In genomic region chr2:118779065-118779464, GRCm38 (mm10) we compare ENCODE assay signal across 9 mouse cellular contexts. TPM values are rescaled to one million over a fixed set of nuclear protein-coding genes. Genes with fewer than 3 reads are reported as not detected.
DNase-seq lines count a peak whose midpoint lies in the region; ATAC-seq and TF ChIP-seq lines count a peak whose summit lies in the region.
"Had no signal": no experiment of that assay in that cellular context is flagged by ENCODE, and none has a peak within 500 bp of the region (broad histone marks: within the 10 kb centered on the region; RNA-seq: fewer than 3 reads in every experiment).

No protein-coding gene starts in this region.

- H3K79me2 ChIP-seq in heart, adult 2 months (replicated peaks; ENCODE audit: control insufficient read depth, insufficient read depth, low read length): no peaks in the 10 kb centered on the region
- H3K79me2 ChIP-seq in MEL (ENCODE audit: control insufficient read depth, insufficient read depth, low read length, poor library complexity): no peaks in the 10 kb centered on the region

- TF ChIP-seq CTCF in heart, adult 2 months (IDR thresholded peaks at IDR 0.05): no peak
- no peak for TF ChIP-seq CTCF in MEL (IDR thresholded peaks at IDR 0.05 in 2 of 3, conservative IDR thresholded peaks at IDR 0.05 in 1 of 3; ENCODE audit: control insufficient read depth in 1 of 3, insufficient read depth in 1 of 3, low read depth in 2 of 3, low read length in 3 of 3, poor library complexity in 1 of 3, severe bottlenecking in 1 of 3)

- TF ChIP-seq EP300 in heart, adult 2 months (IDR thresholded peaks at IDR 0.05; ENCODE audit: insufficient read depth, low read depth, low read length): no peak
- no peak for TF ChIP-seq EP300 in MEL (IDR thresholded peaks at IDR 0.05; ENCODE audit: low read depth in 1 of 2, low read length in 2 of 2)

- intact Hi-C loops in heart, adult 2 months (cut with DNase I): loop anchor here (1.0 kb wide), 1 partner anchor 36 kb away; no protein-coding TSS in a partner anchor

- ATAC-seq in forebrain, embryonic 11.5 days (replicated peaks; ENCODE audit: low FRiP score): peak; percentile 52
- ATAC-seq in liver, embryonic 16.5 days (ENCODE audit: low read depth): no peak

- peaks cover 2% of the 10 kb centered on the region; the same call in 1 of the 2 replicates for H3K4me1 ChIP-seq in heart, adult 2 months (ENCODE audit: control insufficient read depth, insufficient read depth, low read length)
- peaks cover 19 to 57% of the 10 kb centered on the region in 2 experiments for H3K4me1 ChIP-seq in MEL (ENCODE audit: control insufficient read depth in 1 of 2, insufficient read depth in 2 of 2, low read length in 2 of 2)
- no peaks in the 10 kb centered on the region; the same call in 1 of the 2 replicates for H3K4me1 ChIP-seq in forebrain, embryonic 11.5 days (replicated peaks; ENCODE audit: control insufficient read depth, insufficient read depth, low read length)
- peaks cover 10% of the 10 kb centered on the region for H3K4me1 ChIP-seq in liver, embryonic 16.5 days (ENCODE audit: control insufficient read depth, low read depth, low read length)

- 17% methylated on average over 10 of the region's 10 CpGs for WGBS in heart, adult 2 months
- 6% methylated on average over 10 of the region's 10 CpGs for WGBS in forebrain, embryonic 11.5 days
- 22% methylated on average over 10 of the region's 10 CpGs for WGBS in liver, embryonic 16.5 days (ENCODE audit: insufficient replicate concordance)

- no peak overlapping the region for H3K27ac ChIP-seq in heart, adult 2 months
- peak overlapping the region; percentile 75 for H3K27ac ChIP-seq in MEL (ENCODE audit: control insufficient read depth, low read depth, low read length)
- no peak overlapping the region for H3K27ac ChIP-seq in forebrain, embryonic 11.5 days (ENCODE audit: low read depth, low read length)
- H3K27ac ChIP-seq in liver, embryonic 16.5 days (ENCODE audit: low read length): no peak overlapping the region

- peak overlapping the region; percentile 36 for H3K4me3 ChIP-seq in heart, adult 2 months
- peak overlapping the region; percentile 49 to 61 for H3K4me3 ChIP-seq in MEL (ENCODE audit: control insufficient read depth in 1 of 2, insufficient read depth in 1 of 2, low read depth in 2 of 2, low read length in 2 of 2)
- H3K4me3 ChIP-seq in forebrain, embryonic 11.5 days (ENCODE audit: low read depth, low read length): peak overlapping the region; percentile 29
- H3K4me3 ChIP-seq in liver, embryonic 16.5 days (ENCODE audit: low read depth, low read length): peak overlapping the region; percentile 26

- no peak for TF ChIP-seq POLR2A in heart, adult 2 months (IDR thresholded peaks at IDR 0.05; ENCODE audit: insufficient read depth, low read depth, low read length)
- no peak for TF ChIP-seq POLR2A in MEL (IDR thresholded peaks at IDR 0.05; ENCODE audit: control insufficient read depth in 1 of 2, insufficient read depth in 1 of 2, low read depth in 1 of 2, low read length in 2 of 2, poor library complexity in 1 of 2)

- peak overlapping the region; percentile 66 for H3K4me2 ChIP-seq in forebrain, embryonic 11.5 days (ENCODE audit: low read depth, low read length, severe bottlenecking)
- H3K4me2 ChIP-seq in liver, embryonic 16.5 days (ENCODE audit: low read depth, low read length): peak overlapping the region; percentile 52

- H3K9ac ChIP-seq in heart, adult 2 months (ENCODE audit: low read depth, low read length): no peak overlapping the region
- H3K9ac ChIP-seq in MEL (ENCODE audit: control insufficient read depth, low read depth, low read length, poor library complexity, severe bottlenecking): peak overlapping the region; percentile 35
- H3K9ac ChIP-seq in forebrain, embryonic 11.5 days (ENCODE audit: low read length): peak overlapping the region; percentile 51
- no peak overlapping the region for H3K9ac ChIP-seq in liver, embryonic 16.5 days (ENCODE audit: low read depth, low read length)

- no peak for TF ChIP-seq RAD21 in MEL (IDR thresholded peaks at IDR 0.05; ENCODE audit: low read depth, low read length)

- no peaks in the 10 kb centered on the region for H3K9me3 ChIP-seq in MEL (replicated peaks; ENCODE audit: insufficient read depth, low read length)
- H3K9me3 ChIP-seq in forebrain, embryonic 11.5 days (ENCODE audit: control insufficient read depth, low read length): no peaks in the 10 kb centered on the region
- H3K9me3 ChIP-seq in liver, embryonic 16.5 days (replicated peaks; ENCODE audit: control insufficient read depth, low read length): no peaks in the 10 kb centered on the region

- no peaks in the 10 kb centered on the region for H3K27me3 ChIP-seq in heart, adult 2 months (ENCODE audit: control insufficient read depth, insufficient read depth, low read length)
- H3K27me3 ChIP-seq in MEL (ENCODE audit: control insufficient read depth in 1 of 2, insufficient read depth in 2 of 2, low read length in 2 of 2): no peaks in the 10 kb centered on the region
- peaks cover 2% of the 10 kb centered on the region; the same call in 1 of the 2 replicates for H3K27me3 ChIP-seq in forebrain, embryonic 11.5 days (ENCODE audit: control insufficient read depth, insufficient read depth, low read length)
- peaks cover 20% of the 10 kb centered on the region; the same call in 1 of the 2 replicates for H3K27me3 ChIP-seq in liver, embryonic 16.5 days (ENCODE audit: control insufficient read depth, insufficient read depth, low read depth, low read length)

- H3K36me3 ChIP-seq in heart, adult 2 months (ENCODE audit: control insufficient read depth, insufficient read depth, low read length): no peaks in the 10 kb centered on the region
- H3K36me3 ChIP-seq in MEL (ENCODE audit: control insufficient read depth in 1 of 2, insufficient read depth in 2 of 2, low read length in 2 of 2): peaks cover 0 to 25% of the 10 kb centered on the region in 2 experiments; a peak in 2 of 4 replicates
- no peaks in the 10 kb centered on the region for H3K36me3 ChIP-seq in forebrain, embryonic 11.5 days (ENCODE audit: control insufficient read depth, insufficient read depth, low read length)
- no peaks in the 10 kb centered on the region for H3K36me3 ChIP-seq in liver, embryonic 16.5 days (ENCODE audit: control insufficient read depth, insufficient read depth)

- no peak for DNase-seq in heart, adult 2 months
- DNase-seq in heart, adult 8-10 months (ENCODE audit: low spot score): no peak
- peak; percentile 56 for DNase-seq in MEL (ENCODE audit: low read depth, low spot score)
- no peak for DNase-seq in forebrain, embryonic 11.5 days (ENCODE audit: low spot score)
- no peak for DNase-seq in adrenal gland, adult 2 months
- DNase-seq in adrenal gland, postnatal 4 days (ENCODE audit: low spot score in 2 of 2): no peak
- DNase-seq in thymus, postnatal 25 days: no peak

RNA-seq across cellular contexts. Expression of gene Disp2, which starts 0.5 kb away (rescaled TPM):
- under 1 TPM in 1 of 2 experiments, not detected in 1; 0.11 TPM for total RNA-seq in heart, adult 2 months (2021)
- 0.39 and 0.53 TPM in 2 replicates for polyA plus RNA-seq in heart, adult 2 months (2012; rRNA removed)
- total RNA-seq in heart, adult 8-10 months (2022): under 1 TPM in 3 of 4 experiments, not detected in 1; 0.09 to 0.14 (median 0.09) TPM
- 0.15 and 0.29 TPM in 2 replicates for total RNA-seq in MEL (2012; rRNA removed)
- under 1 TPM in 1 of 2 experiments, not detected in 1; 0.43 TPM for polyA plus RNA-seq in MEL (2012; ENCODE audit: insufficient read depth in 1 of 2, insufficient read length in 2 of 2, low read depth in 1 of 2, low replicate concordance in 2 of 2, missing spikeins in 1 of 2)
- 5.4 and 5.9 TPM in 2 replicates for polyA plus RNA-seq in forebrain, embryonic 11.5 days (2014; fragmentation: Nextera tagmentation; extraction: Ambion mirVana)
- 0.19 TPM in 2 replicates for polyA plus RNA-seq in liver, embryonic 16.5 days (2015; fragmentation: Nextera tagmentation; extraction: Ambion mirVana)
- total RNA-seq in adrenal gland, adult 2 months (2021): 10 to 100 TPM; 27.0 to 38.5 TPM
- polyA plus RNA-seq in adrenal gland, adult 2 months (2012; rRNA removed): 25.9 and 27.7 TPM in 2 replicates
- 10 to 100 TPM; 53.4 to 54.0 TPM for total RNA-seq in adrenal gland, postnatal 4 days (2021)

RNA-seq across cellular contexts. Expression of gene Phgr1, which starts 6.5 kb away (rescaled TPM):
- not detected for total RNA-seq in heart, adult 2 months (2021)
- not detected in 2 replicates for polyA plus RNA-seq in heart, adult 2 months (2012; rRNA removed)
- total RNA-seq in heart, adult 8-10 months (2022): not detected
- not detected in 2 replicates for total RNA-seq in MEL (2012; rRNA removed)
- polyA plus RNA-seq in MEL (2012; ENCODE audit: insufficient read depth in 1 of 2, insufficient read length in 2 of 2, low read depth in 1 of 2, low replicate concordance in 2 of 2, missing spikeins in 1 of 2): not detected
- polyA plus RNA-seq in forebrain, embryonic 11.5 days (2014; fragmentation: Nextera tagmentation; extraction: Ambion mirVana): not detected in 2 replicates
- 0.85 TPM in 1 of 2 replicates, not detected in the other for polyA plus RNA-seq in liver, embryonic 16.5 days (2015; fragmentation: Nextera tagmentation; extraction: Ambion mirVana)
- not detected for total RNA-seq in adrenal gland, adult 2 months (2021)
- 0.83 TPM in 1 of 2 replicates, not detected in the other for polyA plus RNA-seq in adrenal gland, adult 2 months (2012; rRNA removed)
- total RNA-seq in adrenal gland, postnatal 4 days (2021): not detected
- total RNA-seq: ES-E14 had no signal

RNA-seq across cellular contexts. Expression of gene Ccdc9b, which starts 16.6 kb away (rescaled TPM):
- total RNA-seq in heart, adult 2 months (2021): 10 to 100 TPM; 24.3 to 26.4 TPM
- polyA plus RNA-seq in heart, adult 2 months (2012; rRNA removed): 15.1 and 21.7 TPM in 2 replicates
- total RNA-seq in heart, adult 8-10 months (2022): 10 to 100 TPM; 24.6 to 38.6 (median 29.6) TPM
- 1.3 and 1.7 TPM in 2 replicates for total RNA-seq in MEL (2012; rRNA removed)
- 1 to 10 TPM in 1 of 2 experiments, not detected in 1; 2.4 TPM for polyA plus RNA-seq in MEL (2012; ENCODE audit: insufficient read depth in 1 of 2, insufficient read length in 2 of 2, low read depth in 1 of 2, low replicate concordance in 2 of 2, missing spikeins in 1 of 2)
- polyA plus RNA-seq in forebrain, embryonic 11.5 days (2014; fragmentation: Nextera tagmentation; extraction: Ambion mirVana): 0.36 and 0.87 TPM in 2 replicates
- polyA plus RNA-seq in liver, embryonic 16.5 days (2015; fragmentation: Nextera tagmentation; extraction: Ambion mirVana): 0.26 and 0.37 TPM in 2 replicates
- 10 to 100 TPM in 1 of 2 experiments, 1 to 10 TPM in 1; 3.3 to 13.9 TPM for total RNA-seq in adrenal gland, adult 2 months (2021)
- polyA plus RNA-seq in adrenal gland, adult 2 months (2012; rRNA removed): 4.0 and 5.3 TPM in 2 replicates
- 1 to 10 TPM; 6.1 to 6.9 TPM for total RNA-seq in adrenal gland, postnatal 4 days (2021)

RNA-seq across cellular contexts. Expression of gene Inafm2, which starts 33.5 kb away (rescaled TPM):
- total RNA-seq in heart, adult 2 months (2021): 10 to 100 TPM; 31.8 to 34.9 TPM
- polyA plus RNA-seq in heart, adult 2 months (2012; rRNA removed): 8.8 and 16.3 TPM in 2 replicates
- total RNA-seq in heart, adult 8-10 months (2022): 10 to 100 TPM; 33.0 to 45.2 (median 33.9) TPM
- total RNA-seq in MEL (2012; rRNA removed): 6.7 and 8.6 TPM in 2 replicates
- 10 to 100 TPM in 1 of 2 experiments, not detected in 1; 14.5 TPM for polyA plus RNA-seq in MEL (2012; ENCODE audit: insufficient read depth in 1 of 2, insufficient read length in 2 of 2, low read depth in 1 of 2, low replicate concordance in 2 of 2, missing spikeins in 1 of 2)
- polyA plus RNA-seq in forebrain, embryonic 11.5 days (2014; fragmentation: Nextera tagmentation; extraction: Ambion mirVana): 28.6 and 30.4 TPM in 2 replicates
- 12.0 and 12.1 TPM in 2 replicates for polyA plus RNA-seq in liver, embryonic 16.5 days (2015; fragmentation: Nextera tagmentation; extraction: Ambion mirVana)
- total RNA-seq in adrenal gland, adult 2 months (2021): 10 to 100 TPM; 30.0 to 45.0 TPM
- polyA plus RNA-seq in adrenal gland, adult 2 months (2012; rRNA removed): 22.1 and 31.3 TPM in 2 replicates
- 10 to 100 TPM; 27.8 to 30.8 TPM for total RNA-seq in adrenal gland, postnatal 4 days (2021)

RNA-seq across cellular contexts. Expression of gene Knstrn, which starts 34.7 kb away (rescaled TPM):
- under 1 TPM; 0.64 to 0.68 TPM for total RNA-seq in heart, adult 2 months (2021)
- 0.23 and 0.59 TPM in 2 replicates for polyA plus RNA-seq in heart, adult 2 months (2012; rRNA removed)
- total RNA-seq in heart, adult 8-10 months (2022): 1 to 10 TPM in 2 of 4 experiments, under 1 TPM in 2; 0.22 to 1.1 (median 0.79) TPM
- total RNA-seq in MEL (2012; rRNA removed): 80.6 and 83.6 TPM in 2 replicates
- 100 to 1,000 TPM; 132 to 138 TPM for polyA plus RNA-seq in MEL (2012; ENCODE audit: insufficient read depth in 1 of 2, insufficient read length in 2 of 2, low read depth in 1 of 2, low replicate concordance in 2 of 2, missing spikeins in 1 of 2)
- polyA plus RNA-seq in forebrain, embryonic 11.5 days (2014; fragmentation: Nextera tagmentation; extraction: Ambion mirVana): 196 and 202 TPM in 2 replicates
- 63.5 and 64.4 TPM in 2 replicates for polyA plus RNA-seq in liver, embryonic 16.5 days (2015; fragmentation: Nextera tagmentation; extraction: Ambion mirVana)
- 1 to 10 TPM; 1.8 to 2.1 TPM for total RNA-seq in adrenal gland, adult 2 months (2021)
- 0.26 and 0.65 TPM in 2 replicates for polyA plus RNA-seq in adrenal gland, adult 2 months (2012; rRNA removed)
- 10 to 100 TPM; 28.0 to 28.8 TPM for total RNA-seq in adrenal gland, postnatal 4 days (2021)

Comparison
In these comparisons a context has a peak if more than half of its experiments do, and no peak if none do; other contexts are left out.
1. H3K9ac ChIP-seq: peak in MEL (single experiment) and forebrain, embryonic 11.5 days (single experiment); none in heart, adult 2 months (single experiment) and liver, embryonic 16.5 days (single experiment).
2. RNA of gene Disp2, which starts 0.5 kb away (total RNA-seq): 53.4 to 54.0 TPM in adrenal gland, postnatal 4 days and 27.0 to 38.5 TPM in adrenal gland, adult 2 months; 0.15 to 0.29 TPM in MEL, 0.11 TPM in heart, adult 2 months and 0.09 to 0.14 TPM in heart, adult 8-10 months; every median in the first group is over 10 times any median in the second.
3. Peak in every context shown above with its lines, with median percentiles within 50 percentile points of each other: H3K4me3 ChIP-seq.